Mouse (Mus musculus): Measurements from ENCODE around the gene Rpp25.

DNA sequence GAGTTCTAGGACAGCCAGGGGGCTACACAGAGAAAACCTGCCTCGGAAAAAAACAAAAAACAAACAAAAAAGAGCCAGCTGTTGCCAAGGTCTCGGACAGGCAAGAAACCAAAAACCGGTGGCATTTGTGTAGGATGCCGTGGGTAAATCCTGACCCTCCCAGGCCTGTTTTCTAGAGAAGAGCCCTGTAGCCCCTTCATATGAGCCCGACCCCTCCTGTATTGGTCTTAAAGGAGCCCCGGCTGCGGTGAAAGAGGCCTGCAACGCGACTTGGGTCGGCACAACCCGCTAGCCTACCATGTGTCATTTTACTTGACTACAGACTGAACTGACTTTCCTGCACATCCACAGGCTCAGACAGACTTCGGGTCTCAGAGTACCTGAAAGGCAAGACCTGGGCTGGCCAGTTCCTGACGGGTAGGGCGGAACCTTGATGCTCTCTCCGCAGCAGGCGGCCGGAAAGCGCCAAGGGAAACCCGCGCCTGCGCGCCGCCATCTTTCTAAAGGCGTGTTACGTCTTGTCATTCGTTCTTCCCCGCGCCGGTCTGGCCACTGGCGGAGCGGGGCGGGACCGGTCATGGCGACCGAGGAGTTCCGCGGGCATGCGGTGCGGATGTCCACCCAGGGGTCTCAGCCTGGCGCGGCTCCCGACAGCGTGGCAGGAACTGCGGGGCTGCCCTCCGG is 33.4 kb downstream of the Rpp25 start, which contains the start of gene Fam219b:
- TF ChIP-seq HCFC1 (IDR thresholded peaks at IDR 0.05; ENCODE audit: borderline replicate concordance, insufficient read depth, low read length), result peak; percentile 66; the same call in 1 of the 2 replicates
- TF ChIP-seq ZC3H11A (IDR thresholded peaks at IDR 0.05; ENCODE audit: borderline replicate concordance, low read depth, low read length), result no peak
